Mouse (Mus musculus): ENCODE results near the gene Prep. TPM values are rescaled to one million over a fixed set of nuclear protein-coding genes. Genes with fewer than 3 reads are reported as not detected.

Prep gene
- total RNA-seq (2021) = 1 to 10 TPM; 7.6 to 8.4 TPM
- long read RNA-seq, experiment 1, full-length matches to known transcripts = 25 of 32 reads
- long read RNA-seq, experiment 1, partial matches to known transcripts = 5 of 32 reads
- long read RNA-seq, experiment 1, other reads (novel, unspliced or antisense) = 2 of 32 reads
- long read RNA-seq, experiment 2, full-length matches to known transcripts = 38 of 50 reads
- long read RNA-seq, experiment 2, partial matches to known transcripts = 4 of 50 reads
- long read RNA-seq, experiment 2, other reads (novel, unspliced or antisense) = 8 of 50 reads

GRCm38 (mm10) chr10:45066931-45067308 lies at the start of gene Prep:
Gene Prep, plus strand, starts transcription at chr10:45067203.
- DNase-seq = peak; percentile 96
- intact Hi-C loops (cut with DNase I; ENCODE audit: low total_unique reads) = no loop called here

GRCm38 (mm10) chr10:45017352-45017751 lies 49.7 kb upstream of the Prep start:
- no peak for DNase-seq
- intact Hi-C loops (cut with DNase I; ENCODE audit: low total_unique reads) = no loop called here

GRCm38 (mm10) chr10:45017851-45018250 lies 49.2 kb upstream of the Prep start:
- DNase-seq = no peak
- intact Hi-C loops (cut with DNase I; ENCODE audit: low total_unique reads) = no loop called here

GRCm38 (mm10) chr10:45019418-45019817 lies 47.6 kb upstream of the Prep start:
- intact Hi-C loops (cut with DNase I; ENCODE audit: low total_unique reads) = no loop called here
- DNase-seq = no peak

GRCm38 (mm10) chr10:45019849-45020248 lies 47.2 kb upstream of the Prep start:
- intact Hi-C loops (cut with DNase I; ENCODE audit: low total_unique reads) = no loop called here
- no peak for DNase-seq

- intact Hi-C loops (cut with DNase I; ENCODE audit: low total_unique reads) = no loop called here
- no peak for DNase-seq
Measured at GRCm38 (mm10) chr10:45020291-45020690, 46.7 kb upstream of the Prep start.

GRCm38 (mm10) chr10:45025184-45025583 lies 41.8 kb upstream of the Prep start:
- no peak for DNase-seq
- intact Hi-C loops (cut with DNase I; ENCODE audit: low total_unique reads) = no loop called here

- intact Hi-C loops (cut with DNase I; ENCODE audit: low total_unique reads) = no loop called here
- no peak for DNase-seq
Measured at GRCm38 (mm10) chr10:45026935-45027334, 40.1 kb upstream of the Prep start.

- intact Hi-C loops (cut with DNase I; ENCODE audit: low total_unique reads) = loop anchor here (5.0 kb wide), 1 partner anchor 753 kb away; no protein-coding TSS in a partner anchor
- peak; percentile 70 for DNase-seq
Measured at GRCm38 (mm10) chr10:45045268-45045928, 21.6 kb upstream of the Prep start.

- DNase-seq = no peak
Measured at GRCm38 (mm10) chr10:45048158-45048557, 18.8 kb upstream of the Prep start.

GRCm38 (mm10) chr10:45048622-45049021 lies 18.4 kb upstream of the Prep start:
- intact Hi-C loops (cut with DNase I; ENCODE audit: low total_unique reads) = loop anchor here (5.0 kb wide), 1 partner anchor 756 kb away; no protein-coding TSS in a partner anchor
- peak; percentile 12 for DNase-seq

More at GRCm38 (mm10) chr10:45048158-45048557, 18.8 kb upstream of the Prep start:
- intact Hi-C loops (cut with DNase I; ENCODE audit: low total_unique reads) = loop anchor here (5.0 kb wide), 1 partner anchor 756 kb away; no protein-coding TSS in a partner anchor

- DNase-seq = peak; percentile 62
- intact Hi-C loops (cut with DNase I; ENCODE audit: low total_unique reads) = no loop called here
Measured at GRCm38 (mm10) chr10:45051125-45051744, 15.8 kb upstream of the Prep start.

GRCm38 (mm10) chr10:45058361-45058760 lies 8.6 kb upstream of the Prep start:
- intact Hi-C loops (cut with DNase I; ENCODE audit: low total_unique reads) = no loop called here
- no peak for DNase-seq

GRCm38 (mm10) chr10:45060841-45061240 lies 6.2 kb upstream of the Prep start:
- intact Hi-C loops (cut with DNase I; ENCODE audit: low total_unique reads) = no loop called here

GRCm38 (mm10) chr10:45066131-45066930 lies 672 bp upstream of the Prep start:
- no peak for DNase-seq
- intact Hi-C loops (cut with DNase I; ENCODE audit: low total_unique reads) = no loop called here

More at GRCm38 (mm10) chr10:45060841-45061240, 6.2 kb upstream of the Prep start:
- DNase-seq = no peak

GRCm38 (mm10) chr10:45067436-45067925 lies 478 bp downstream of the Prep start:
- intact Hi-C loops (cut with DNase I; ENCODE audit: low total_unique reads) = no loop called here

GRCm38 (mm10) chr10:45069557-45069956 lies 2.6 kb downstream of the Prep start:
- intact Hi-C loops (cut with DNase I; ENCODE audit: low total_unique reads) = no loop called here
- DNase-seq = no peak

More at GRCm38 (mm10) chr10:45067436-45067925, 478 bp downstream of the Prep start:
- DNase-seq = no peak

GRCm38 (mm10) chr10:45070362-45070761 lies 3.4 kb downstream of the Prep start:
- intact Hi-C loops (cut with DNase I; ENCODE audit: low total_unique reads) = no loop called here
- DNase-seq = no peak

Data from gastrocnemius, postnatal 14 days (tissue).